Mouse (Mus musculus): ENCODE results near the gene Spats2l. TPM values are rescaled to one million over a fixed set of nuclear protein-coding genes. Genes with fewer than 3 reads are reported as not detected.

Gene Spats2l
- 1 to 10 TPM in 1 of 3 experiments, under 1 TPM in 2; 0.50 to 2.0 (median 0.73) TPM for polyA plus RNA-seq (2017; shearing (Covaris generic))

DNA sequence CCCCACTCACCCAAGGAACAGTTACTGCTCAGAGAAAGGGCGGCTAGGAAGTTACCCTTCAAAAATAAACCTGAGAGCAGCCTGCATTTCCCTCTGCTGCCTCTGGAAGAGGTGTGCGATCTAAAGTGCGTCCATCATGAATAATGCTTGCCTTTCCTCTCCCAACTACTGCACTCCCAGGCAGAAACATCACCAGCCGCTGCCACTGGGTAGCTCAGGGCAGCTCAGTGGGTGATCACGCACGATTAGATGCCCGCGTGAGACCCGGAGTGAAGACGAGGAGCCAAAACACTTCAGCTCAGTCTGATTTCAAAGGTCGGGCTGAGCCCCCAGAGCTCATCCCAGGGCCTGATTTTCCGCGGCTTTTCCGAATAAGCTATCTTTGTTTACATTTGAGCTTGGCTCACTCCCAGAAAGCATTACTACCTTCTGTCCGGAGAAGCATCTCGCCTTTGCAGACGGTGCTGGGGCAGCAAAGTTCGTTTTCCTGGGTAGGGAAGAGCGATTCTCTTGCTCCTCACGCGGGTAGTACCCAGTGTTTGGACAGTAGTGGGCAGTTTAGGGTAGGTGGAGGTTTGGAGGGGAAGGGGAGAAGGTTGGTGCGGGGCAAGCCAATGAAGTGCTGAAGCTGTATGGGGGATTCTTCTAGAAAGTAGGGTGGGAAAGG is at the start of gene Spats2l:
Gene Spats2l, plus strand, starts transcription at position 162 of the 667 bp plus-strand sequence.
- no peak for ATAC-seq

DNA sequence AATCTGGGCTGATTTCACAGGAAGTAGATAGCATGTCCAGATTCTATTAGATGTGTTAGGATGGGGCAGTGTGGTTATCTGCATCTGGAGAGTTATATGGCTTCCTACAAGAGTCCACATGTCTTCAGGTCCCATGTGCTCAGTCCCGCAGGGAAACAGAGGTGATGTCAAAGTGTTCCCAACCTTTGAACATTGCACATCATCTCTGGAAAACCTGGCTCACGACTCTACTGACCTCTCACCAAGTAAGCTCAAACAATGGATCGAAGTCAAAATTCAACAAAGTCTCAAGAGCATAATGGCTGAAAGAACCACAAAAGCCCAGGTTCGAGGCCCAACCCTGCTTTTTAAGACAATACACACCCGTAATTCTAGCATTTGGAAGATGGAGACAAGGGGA is 48.7 kb upstream of the Spats2l start:
- no peak for ATAC-seq

DNA sequence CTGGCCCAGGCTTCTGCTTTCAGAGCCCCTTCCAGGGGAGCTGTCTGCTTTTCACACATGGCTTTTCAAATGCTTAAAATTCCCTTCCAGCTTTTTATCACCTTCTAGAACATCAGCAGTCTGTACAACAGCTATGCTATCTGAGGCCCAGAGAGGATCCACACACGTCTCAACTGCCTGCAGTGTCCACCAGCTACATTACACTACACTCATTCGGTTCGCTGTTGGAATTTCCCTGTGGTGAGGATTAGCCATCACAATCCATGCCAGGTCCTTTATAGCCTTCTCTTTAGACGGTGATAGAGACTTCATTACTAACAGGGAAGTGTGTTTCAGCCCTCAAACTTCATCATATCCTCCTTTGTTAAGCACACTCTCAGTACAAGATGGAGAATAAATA is 38.1 kb upstream of the Spats2l start:
- no peak for ATAC-seq

DNA sequence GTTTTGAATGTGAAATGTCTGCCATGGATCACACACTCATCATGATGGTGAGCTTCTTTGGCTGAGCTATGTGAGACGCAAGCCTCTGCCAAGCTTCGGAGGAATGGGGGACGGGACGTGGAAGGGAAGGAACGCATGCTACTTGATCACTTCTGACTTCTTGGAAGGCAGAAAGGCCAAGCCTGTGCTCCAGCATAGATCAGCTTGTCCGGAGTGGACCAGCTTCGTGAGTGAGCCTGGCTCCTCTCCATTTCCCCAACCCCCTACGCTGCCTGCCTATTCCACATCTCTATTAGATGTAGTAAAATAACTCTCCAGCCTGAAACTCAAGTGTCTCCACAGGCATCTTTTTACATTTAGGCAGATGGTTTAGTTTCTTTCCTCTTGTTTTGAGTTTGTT is 32.2 kb upstream of the Spats2l start:
- no peak for ATAC-seq

DNA sequence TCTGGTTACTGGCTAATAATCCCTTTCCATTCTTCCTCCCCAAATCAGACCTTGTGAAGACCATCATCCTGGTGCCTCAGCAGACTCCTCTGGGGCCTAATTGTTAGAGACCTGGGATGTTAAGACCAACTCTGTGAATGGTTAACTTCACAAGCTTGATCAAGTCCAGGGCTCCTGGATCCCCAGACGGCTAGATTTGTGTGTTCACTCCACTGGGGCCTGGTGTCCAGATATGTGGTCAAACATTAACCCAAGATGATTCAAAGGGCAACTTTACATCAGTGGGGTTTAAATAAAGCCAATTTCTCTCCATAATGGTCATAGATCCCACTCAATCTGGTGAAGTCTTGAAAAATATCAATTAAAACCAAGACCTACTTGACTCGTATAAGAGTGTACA is 31.7 kb upstream of the Spats2l start:
- no peak for ATAC-seq

DNA sequence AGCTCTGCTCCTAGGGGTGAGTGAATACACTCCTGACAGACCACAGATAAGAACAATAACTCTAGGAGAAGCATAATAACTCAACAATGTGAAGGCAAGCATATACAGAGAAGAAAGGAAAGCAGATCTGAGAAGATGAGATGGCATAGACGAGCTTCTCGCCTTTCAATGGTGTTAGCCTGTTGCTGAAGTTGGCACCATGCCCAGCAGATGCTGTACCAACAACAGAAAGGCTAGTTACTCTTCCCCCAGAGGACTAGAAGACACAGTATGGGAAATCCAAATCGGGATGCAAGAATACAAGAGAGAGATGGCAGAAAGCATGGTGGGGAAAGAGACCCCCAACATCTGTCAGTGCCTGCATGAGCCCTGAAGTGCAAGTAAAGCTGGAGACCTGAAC is 22.2 kb upstream of the Spats2l start:
- ATAC-seq, result no peak

DNA sequence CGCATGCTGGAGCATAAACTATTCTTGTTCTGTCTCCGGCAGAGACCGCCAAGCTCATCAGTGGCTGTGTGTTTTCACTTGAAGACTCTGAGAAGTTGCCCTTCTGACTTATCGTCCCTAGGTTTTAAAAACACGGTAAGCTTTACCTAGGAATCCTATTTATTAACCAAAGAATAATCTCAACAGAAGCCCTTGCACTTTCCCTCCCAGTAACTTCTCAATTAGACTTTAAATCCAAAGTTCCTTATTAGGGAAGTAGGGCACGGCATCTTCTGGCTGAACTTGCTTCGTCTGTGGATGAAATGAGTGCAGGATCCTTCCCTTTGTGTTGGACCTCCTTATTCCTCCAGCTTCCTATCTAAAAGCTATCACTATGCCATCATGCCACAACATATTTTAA is 7.6 kb upstream of the Spats2l start:
- ATAC-seq, result no peak

DNA sequence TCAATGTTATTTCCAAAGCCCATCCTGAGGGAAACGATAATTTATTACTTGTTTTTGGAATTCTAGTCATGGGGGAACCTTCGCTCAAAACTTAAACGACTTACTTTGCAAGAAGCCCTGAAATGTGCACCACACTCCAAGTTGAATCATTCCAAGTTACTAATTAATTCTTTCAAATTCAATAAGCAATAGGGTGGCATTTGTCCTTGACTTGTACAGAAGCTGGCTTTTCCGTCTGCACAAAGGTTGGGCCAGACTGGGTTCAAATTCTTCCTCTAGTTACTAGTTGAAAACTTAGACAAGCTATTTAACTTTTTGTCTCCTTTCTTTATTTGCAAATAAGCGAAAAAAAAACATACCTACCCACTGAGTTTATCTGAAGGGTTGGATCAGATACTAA is 636 bp upstream of the Spats2l start:
- ATAC-seq, result no peak

DNA sequence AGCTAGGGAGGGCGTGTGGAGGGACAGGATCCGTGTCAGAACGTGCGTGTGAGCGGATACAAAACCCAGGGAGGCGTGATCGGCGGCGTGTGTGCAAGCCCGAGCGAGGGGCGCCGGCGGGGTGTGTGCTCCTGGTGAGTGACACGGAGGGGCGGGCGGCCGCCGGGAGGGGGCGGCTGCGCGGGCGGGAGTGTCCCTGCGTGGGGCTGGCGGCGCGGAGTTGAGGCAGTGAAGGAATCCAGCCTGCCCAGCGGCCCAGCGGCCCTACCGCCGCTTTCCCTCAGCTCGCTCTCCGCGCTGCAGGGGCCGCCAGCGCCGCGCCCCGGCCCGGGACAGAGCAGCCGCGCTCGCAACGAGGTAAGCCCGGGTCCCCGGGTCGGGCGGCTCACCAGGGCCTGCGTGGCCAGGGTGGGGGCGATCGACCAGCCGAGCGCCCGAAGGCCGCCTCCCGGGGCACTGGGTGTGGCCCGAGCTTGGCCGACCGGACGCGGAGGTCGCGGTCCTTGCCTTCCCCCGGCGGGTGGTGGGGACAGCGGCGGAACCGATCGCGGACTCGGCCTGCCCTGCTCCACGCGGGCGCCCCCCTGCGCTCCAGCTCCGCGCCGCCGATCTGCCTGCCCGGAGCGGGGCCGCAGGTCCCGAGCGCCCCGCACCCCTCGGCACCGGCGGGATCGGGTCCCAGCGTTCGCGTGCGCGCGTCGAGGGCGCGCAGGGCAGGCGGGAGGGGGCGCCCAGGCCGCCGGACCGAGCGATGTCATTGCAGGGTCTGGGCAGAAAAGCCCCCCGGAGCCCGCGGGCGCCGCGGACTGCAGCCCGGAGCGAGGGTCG is 920 bp downstream of the Spats2l start:
- ATAC-seq, result no peak

DNA sequence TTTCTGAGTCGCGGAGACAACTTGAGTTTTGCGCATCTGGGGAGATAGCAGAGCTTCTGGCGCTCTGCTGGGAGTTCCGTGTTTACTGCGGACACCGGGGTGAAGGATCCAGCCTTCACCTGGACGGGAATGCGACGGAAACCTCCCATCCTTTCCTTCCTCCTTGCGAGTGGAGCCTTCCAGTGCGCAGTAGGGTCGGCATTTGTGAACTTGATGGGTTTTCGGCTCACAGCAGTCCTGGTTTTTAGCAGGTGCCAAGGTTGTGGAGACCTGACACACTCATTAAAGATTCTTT is 1.5 kb downstream of the Spats2l start:
- ATAC-seq, result no peak

DNA sequence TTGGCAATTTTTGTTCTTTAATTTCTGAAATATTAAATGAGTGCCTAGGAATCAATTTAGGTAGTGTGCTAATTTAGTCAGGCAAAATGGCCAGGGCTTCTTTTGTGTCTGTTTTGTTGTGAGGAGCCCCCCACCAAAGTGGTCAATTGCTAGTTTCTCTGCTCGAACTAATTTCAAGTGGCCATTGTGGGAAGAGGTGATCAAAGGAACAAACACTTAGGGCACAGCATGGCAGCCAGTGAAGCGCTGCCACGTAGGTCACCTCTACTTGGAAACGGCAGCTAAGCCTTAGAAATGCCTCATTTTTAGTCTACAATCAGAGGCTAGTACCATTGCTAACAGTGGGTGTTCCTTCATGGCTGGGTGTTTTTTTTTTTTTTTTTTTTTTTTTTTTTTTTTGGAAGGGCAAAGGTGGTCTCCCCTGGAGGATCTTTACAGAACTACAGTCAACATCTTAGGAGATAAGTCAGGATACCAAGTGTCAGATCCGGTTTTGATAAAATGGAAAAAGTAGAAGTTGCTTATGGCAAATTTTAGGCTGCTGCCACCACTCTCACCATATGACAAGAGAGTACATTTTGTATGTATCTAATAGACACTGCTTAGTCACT is 2.8 kb downstream of the Spats2l start:
- ATAC-seq, result no peak

DNA sequence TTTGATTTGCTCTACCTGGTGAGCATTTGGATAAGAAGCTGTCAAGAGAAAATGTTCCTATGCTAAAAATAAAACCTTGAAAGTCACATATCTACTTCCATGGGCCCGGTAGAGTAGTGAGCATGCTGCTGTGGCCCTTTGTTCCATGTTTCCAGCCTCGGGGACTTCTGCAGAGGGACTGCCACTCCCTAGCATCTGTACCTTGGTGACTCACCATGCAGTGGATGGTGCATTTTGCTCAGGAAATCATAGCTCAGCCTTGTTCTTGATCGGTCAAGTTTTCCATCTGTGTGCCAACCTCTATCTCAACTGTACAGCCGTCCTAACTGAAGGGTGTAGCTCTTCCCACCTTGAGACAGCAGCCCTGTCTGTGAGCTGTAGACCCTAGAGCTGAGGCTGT is 10.3 kb downstream of the Spats2l start:
- no peak for ATAC-seq

DNA sequence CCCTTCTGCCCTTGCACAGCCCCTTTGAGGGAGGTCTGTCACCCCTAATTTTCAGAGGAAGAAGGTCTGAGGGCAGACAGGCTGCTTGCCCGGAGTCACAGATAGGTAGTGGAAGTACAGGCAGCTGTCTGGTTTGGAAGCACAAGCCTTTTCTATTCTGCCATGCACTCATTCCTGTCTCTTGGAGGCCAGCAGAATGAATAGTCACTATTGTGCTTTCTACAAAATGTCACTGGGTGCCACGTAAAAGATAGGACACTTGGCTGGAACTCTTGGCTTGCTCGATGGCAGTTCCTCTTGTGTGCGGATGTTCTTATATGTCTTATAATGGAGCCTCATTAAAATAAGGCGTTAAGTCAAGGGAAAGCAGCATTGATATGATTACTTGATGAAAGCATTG is 15.9 kb downstream of the Spats2l start:
- ATAC-seq, result no peak

DNA sequence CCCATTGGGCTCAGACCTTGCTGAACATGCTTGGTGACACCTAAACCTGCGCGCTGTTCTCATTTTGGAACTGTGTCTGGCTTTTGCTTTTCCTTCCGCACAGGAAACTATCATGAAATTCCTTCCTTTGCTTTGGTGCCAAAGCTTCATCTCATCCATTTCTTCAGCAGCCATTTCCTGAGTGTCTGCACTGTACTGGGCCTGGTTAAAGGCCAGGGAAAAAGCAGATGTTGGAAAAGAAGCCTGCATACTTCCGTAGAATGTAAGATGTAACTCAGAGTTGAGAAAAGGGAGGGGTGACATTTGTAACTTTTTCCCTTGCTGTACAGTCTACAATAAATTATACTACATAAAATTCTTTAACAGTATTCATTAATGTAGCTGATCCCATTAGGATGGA is 18.2 kb downstream of the Spats2l start:
- ATAC-seq, result no peak

DNA sequence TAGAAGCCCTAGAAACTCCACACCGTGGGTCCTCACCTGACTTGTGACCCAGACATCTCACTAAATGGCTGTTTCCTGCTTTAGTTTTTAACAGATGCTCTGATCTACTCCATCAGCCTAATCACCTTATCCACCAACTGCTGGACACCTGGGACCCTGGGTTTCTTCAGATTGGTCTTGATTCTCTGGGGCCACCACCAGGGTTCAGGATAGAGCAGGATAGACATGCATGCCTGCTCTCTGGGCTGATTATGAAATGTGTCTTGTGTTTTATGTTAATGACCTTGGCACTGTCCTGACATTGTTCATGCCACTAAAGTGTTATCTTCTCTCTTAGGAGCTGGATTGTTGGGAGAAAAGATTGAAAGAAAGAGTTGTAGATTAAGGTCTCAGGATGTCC is 21.9 kb downstream of the Spats2l start:
- no peak for ATAC-seq

DNA sequence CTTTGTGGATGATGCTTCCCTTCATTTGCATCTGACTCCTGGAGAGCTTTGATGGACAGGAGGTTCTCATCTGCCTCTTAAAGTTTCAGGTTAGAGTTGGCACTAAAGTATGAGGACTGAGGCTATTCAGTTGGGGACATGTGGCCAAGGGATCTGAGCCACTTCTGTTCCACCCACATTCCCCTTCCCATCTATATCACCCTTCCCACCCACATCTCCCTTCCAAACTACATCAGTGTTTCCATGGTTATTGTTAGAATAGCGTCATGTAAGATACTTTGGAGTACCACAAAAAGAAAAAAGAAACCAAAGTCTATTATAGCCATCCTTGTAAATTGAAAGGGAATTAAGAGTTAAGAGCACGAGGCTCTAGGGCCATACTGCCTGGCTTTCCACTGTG is 25.4 kb downstream of the Spats2l start:
- no peak for ATAC-seq

DNA sequence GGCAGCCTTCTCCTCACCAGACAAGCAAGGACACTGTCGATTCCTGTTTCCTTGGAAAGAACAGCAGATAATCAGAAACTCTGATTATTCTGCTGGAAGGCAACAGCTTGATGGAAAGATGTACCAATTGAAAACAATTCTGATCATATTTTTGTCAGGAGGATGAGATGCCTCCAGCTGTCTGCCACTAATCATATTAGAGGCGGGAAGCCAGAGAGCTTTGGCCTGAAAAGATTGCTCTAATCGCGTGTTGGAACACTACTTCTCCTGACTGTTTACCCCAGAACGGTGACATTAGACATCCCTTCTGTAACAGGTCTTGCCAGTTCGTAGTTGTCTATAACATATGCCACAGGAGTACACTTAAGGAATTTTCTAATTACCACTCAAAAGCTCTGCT is 26.9 kb downstream of the Spats2l start:
- no peak for ATAC-seq

DNA sequence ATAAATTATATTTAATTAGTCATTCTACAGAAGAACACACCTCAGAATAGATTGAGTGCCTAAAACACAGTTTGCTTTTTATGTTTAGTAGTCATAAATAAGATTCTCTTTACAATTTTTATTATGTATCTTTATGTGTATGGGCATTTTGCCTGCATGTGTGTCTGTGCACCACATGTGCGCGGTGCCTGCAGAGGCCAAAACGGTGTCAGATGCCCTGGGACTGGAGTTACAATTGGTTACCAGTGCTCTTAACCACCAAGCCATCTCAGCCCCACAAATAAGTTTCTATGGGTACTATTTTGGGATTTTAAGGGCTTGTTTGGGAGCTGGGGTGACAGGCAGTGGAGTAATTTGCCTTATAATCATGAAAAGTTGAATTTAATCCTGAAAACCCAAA is 32.2 kb downstream of the Spats2l start:
- ATAC-seq, result no peak

DNA sequence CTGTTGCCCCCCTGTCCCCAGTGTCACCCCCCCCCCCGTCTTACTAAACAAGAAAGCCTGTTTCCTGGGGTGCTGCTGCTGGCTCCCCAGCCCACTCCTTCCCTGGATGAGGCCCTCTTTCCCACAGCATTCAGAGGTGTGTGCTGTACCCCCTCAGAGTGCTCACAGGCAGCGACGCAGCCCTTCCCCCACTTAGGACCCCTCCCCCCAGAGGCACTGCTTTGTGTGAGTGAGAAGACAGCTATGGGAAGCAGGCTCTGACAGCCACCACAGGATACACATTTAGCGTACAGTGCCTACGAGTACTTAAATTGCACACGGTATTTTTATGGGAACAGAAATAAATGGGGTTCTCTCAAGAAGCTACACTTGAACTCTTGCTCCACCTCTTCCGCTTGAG is 33.9 kb downstream of the Spats2l start:
- ATAC-seq, result no peak

DNA sequence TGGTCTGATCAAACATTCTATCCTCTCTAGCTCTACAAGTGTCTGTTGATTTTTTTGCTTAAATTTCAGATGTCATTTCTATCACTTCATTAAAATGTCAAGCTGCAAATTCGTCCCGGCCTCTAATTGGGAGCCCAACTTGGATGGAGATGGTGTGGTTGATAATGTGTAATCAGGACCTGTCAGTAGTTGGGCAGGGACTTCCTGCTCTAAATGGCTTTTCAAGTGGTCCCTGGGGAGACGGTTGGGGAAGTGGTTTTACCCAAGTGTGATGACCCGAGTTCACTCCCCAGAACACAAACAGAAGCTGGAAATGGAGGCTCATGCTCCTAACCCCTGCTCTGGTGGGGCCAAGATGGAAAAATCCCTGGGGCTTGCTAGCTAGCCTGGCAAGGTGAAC is 36.3 kb downstream of the Spats2l start:
- ATAC-seq, result no peak

DNA sequence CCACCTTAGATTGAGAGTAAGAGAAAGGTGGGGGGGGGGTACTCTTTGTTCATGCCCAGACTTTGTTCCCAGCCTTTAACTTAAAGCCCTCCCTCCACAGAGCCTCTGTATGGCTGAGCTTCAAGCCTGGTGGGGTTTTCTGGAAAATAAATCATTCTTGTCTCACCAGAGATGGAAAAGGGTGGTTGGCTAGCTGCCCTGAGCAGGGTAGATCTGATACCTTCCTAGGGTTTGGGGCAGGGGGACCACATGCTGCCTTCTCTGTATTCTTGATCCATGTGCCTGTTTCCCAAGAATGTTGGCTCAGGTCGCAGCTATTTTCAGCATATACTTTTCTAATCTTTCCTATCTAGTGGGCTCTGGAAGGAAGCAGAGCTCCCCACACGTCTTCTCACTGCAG is 43.1 kb downstream of the Spats2l start:
- no peak for ATAC-seq

DNA sequence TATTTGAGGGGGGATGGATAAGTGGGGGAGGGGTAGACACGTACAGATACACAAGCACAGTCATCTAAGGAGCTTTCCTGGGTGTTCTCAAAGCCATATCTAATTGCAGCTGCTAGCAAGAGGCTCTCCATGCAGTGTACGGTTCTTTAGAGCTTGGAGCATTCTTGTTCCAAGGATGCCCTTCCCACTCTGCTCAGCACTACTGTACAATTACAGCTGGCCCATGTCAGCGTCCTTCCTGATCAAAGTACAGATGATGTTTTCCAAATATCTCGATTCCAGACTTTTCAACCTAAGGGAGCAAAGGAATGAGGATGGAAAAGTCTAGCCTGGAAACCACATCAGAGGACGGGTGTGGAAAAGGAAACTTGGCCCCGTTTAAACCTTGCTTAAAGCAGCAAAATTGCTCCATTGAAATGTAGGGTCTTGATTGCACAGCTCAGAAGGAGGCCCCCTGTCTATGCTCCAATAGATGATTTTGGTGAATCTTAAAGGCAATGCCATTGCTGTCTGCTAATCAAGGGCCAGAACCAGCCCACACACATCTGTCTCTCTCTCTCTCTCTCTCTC is 46.6 kb downstream of the Spats2l start:
- ATAC-seq, result no peak

DNA sequence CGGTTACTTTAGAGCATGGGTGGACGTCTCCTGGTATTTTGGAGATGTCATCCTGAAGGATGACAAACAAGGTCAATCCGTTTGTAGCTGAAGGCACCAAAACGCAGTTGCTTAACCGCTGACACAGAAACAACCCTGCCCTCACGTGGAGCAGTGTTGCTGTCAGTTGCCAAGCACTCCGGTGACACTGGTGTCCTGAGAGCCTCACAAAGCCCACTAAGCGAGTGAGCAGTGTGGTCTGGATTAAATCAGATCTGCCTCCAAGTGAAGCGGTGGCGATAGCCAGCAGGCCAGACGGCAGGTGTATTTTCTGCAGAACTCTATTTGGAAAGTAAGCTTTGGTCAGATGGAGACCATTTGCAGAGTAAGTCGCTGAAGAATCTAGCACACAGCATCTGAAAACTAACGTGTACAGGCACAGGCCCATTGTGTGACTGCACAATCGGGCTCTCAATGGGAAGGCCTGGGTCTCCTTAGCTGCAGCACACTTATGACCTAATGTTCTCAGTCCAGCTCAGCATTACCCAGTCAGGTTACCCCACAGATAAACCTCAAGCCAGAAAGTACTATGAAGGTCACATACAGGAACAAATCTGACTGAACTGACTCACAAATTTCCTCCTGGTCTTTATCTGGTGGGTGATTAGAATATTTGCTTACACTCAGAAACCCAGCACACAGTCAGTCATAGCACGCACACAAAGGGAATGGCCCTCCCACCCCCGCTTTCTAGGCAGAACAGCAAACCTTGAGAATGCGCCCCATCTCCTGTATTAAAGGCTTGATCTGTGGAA is 51.2 kb downstream of the Spats2l start:
- no peak for ATAC-seq

Data from inflammation-experienced regulatory T-cells, adult 6 months (primary cell).